Mouse (Mus musculus) ES-E14 (cell line): Measurements from ENCODE around the gene Dstn. TPM values are rescaled to one million over a fixed set of nuclear protein-coding genes. Genes with fewer than 3 reads are reported as not detected.

Source experiments
- DNase-seq: peaks from one replicate; pipeline ENCODE4 v3.0.0-alpha.2; 2013; ENCODE audit warnings: low read depth, low spot score
- H3K27ac ChIP-seq: 2 replicates; pipeline ENCODE4 v1.5.1; 2012; ENCODE audit warnings: low read depth, mild to moderate bottlenecking, low read length, moderate library complexity, mixed read lengths; ENCODE audit not compliant: poor library complexity, insufficient read depth, severe bottlenecking
- H3K36me3 ChIP-seq: 2 replicates; pipeline ENCODE4 v1.6.1; 2012; ENCODE audit warnings: mild to moderate bottlenecking, low read length, moderate library complexity, mixed read lengths; ENCODE audit not compliant: control insufficient read depth, poor library complexity, insufficient read depth, severe bottlenecking
- H3K4me1 ChIP-seq, 2 experiments: fragments of 150-350 bp in 1 of 2; sonication (generic) in 1 of 2; 2 replicates each; pipeline ENCODE4 v1.6.1; 2012; ENCODE audit warnings: low read length in 2 of 2, mild to moderate bottlenecking in 1 of 2, mixed read lengths in 1 of 2; ENCODE audit not compliant: control insufficient read depth in 2 of 2, insufficient read depth in 2 of 2, poor library complexity in 1 of 2
- H3K4me3 ChIP-seq, 2 experiments: fragments of 150-350 bp in 1 of 2; sonication (generic) in 1 of 2; 2 replicates each; pipeline ENCODE4 v1.5.1; 2012; ENCODE audit warnings: low read length in 2 of 2, low read depth in 1 of 2, mild to moderate bottlenecking in 1 of 2, mixed read lengths in 1 of 2; ENCODE audit not compliant: insufficient read depth in 1 of 2, poor library complexity in 1 of 2, severe bottlenecking in 1 of 2
- H3K9ac ChIP-seq: 2 replicates; pipeline ENCODE4 v1.6.1; 2012; ENCODE audit warnings: low read depth, mild to moderate bottlenecking, low read length, mixed read lengths; ENCODE audit not compliant: poor library complexity, insufficient read depth, severe bottlenecking
- H3K9me3 ChIP-seq: fragments of 150-350 bp; sonication (generic); 2 replicates; pipeline ENCODE4 v1.6.1; 2012; ENCODE audit warnings: low read depth, mild to moderate bottlenecking, low read length; ENCODE audit not compliant: control insufficient read depth, insufficient read depth
- CHD2 ChIP-seq: IDR thresholded peaks from 2 replicates; pipeline ENCODE4 v1.6.1; 2014; ENCODE audit warnings: mild to moderate bottlenecking, low read depth, low read length, inconsistent platforms
- HCFC1 ChIP-seq: IDR thresholded peaks from 2 replicates; pipeline ENCODE4 v1.6.1; 2012; ENCODE audit warnings: low read length, inconsistent platforms, borderline replicate concordance; ENCODE audit not compliant: insufficient read depth
- MAFK ChIP-seq: IDR thresholded peaks from 2 replicates; pipeline ENCODE4 v1.6.1; 2014; ENCODE audit warnings: mild to moderate bottlenecking, low read depth, low read length, inconsistent platforms; ENCODE audit not compliant: insufficient read depth
- ZC3H11A ChIP-seq: IDR thresholded peaks from 2 replicates; pipeline ENCODE4 v1.6.1; 2012; ENCODE audit warnings: low read depth, mild to moderate bottlenecking, inconsistent platforms, low read length, borderline replicate concordance
- ZNF384 ChIP-seq: IDR thresholded peaks from 2 replicates; pipeline ENCODE4 v1.6.1; 2012; ENCODE audit warnings: low read depth, low read length, inconsistent platforms
- in situ Hi-C, 2 experiments: fragments of 600-800 bp; cut with MboI; formaldehyde crosslinking; loops; one replicate each; pipeline ENCODE4 v1.15.1; 2025; ENCODE audit warnings: low sequenced_read_pairs in 2 of 2, inconsistent platforms in 1 of 2; ENCODE audit not compliant: unreplicated experiment in 2 of 2
- total RNA-seq: library from RNA; depleted of rRNA; stranded (reverse); fragments of 300-350 nt; gene quantifications from 2 replicates; pipeline ENCODE4 v1.2.3, GENCODE M21; 2012

Dstn gene
- total RNA-seq, 1 experiment, result 391 TPM

- DNase-seq, result no peak
Observed at GRCm38 (mm10) chr2:143975146-143975649, 60.1 kb downstream of the Dstn start.

DNA sequence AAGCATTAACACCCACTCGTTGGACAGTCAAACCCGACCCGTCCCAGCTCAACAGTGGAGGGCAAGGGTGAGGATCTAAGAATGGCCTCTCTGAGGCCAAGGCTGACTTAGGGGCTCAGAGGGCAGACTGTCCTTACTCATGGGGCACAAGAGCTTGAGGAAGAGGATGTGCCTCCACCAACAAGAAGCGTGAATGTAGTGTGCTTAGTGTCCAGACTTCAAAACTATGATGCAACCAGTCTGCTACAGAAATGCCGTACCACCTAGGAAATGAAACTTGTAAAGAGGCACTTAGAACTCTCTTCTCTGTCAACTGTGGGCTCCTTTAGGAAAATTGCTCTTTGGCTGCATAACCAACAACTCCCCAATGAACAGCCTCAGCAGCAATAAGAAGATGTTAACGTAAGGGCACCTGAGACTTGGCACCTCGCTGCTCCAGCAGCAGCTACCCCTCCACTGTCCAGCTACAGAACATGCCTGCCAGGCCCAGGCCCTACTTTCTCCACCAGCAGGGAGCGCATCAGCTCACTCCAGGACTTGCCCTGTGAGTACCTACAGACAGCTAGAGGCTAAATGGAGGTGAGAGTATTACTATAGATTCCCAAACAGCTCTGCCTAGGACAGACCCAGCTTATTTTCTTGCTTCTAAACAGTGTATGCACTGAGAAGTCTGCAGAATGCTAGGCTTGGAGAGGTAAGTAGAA, 63.5 kb downstream of the Dstn start:
- TF ChIP-seq HCFC1 (no peak), MAFK (no peak), CHD2 (no peak), ZC3H11A (no peak), ZNF384 (no peak)
- Histone ChIP-seq H3K4me3 (no peak overlapping the region), H3K36me3 (peaks cover 20% of the 10 kb centered on the region; the same call in 1 of the 2 replicates), H3K27ac (no peak overlapping the region), H3K4me1 (0 out of 4 replicates have a peak, but pooled peaks cover 0 to 1% of the 10 kb centered on the region in 2 experiments), H3K9me3 (no peaks in the 10 kb centered on the region), H3K9ac (no peak overlapping the region)
- in situ Hi-C loops, result no loop called here
- DNase-seq, result no peak

More at GRCm38 (mm10) chr2:143975146-143975649, 60.1 kb downstream of the Dstn start:
- Histone ChIP-seq H3K4me3 (no peak overlapping the region), H3K9me3 (no peaks in the 10 kb centered on the region), H3K9ac (no peak overlapping the region), H3K36me3 (peaks cover 38% of the 10 kb centered on the region), H3K27ac (no peak overlapping the region), H3K4me1 (no peaks in the 10 kb centered on the region)
- TF ChIP-seq MAFK, result no peak
- no peak for TF ChIP-seq ZC3H11A
- no peak for TF ChIP-seq ZNF384
- TF ChIP-seq CHD2, result no peak
- TF ChIP-seq HCFC1, result no peak
- in situ Hi-C loops, result no loop called here

DNA sequence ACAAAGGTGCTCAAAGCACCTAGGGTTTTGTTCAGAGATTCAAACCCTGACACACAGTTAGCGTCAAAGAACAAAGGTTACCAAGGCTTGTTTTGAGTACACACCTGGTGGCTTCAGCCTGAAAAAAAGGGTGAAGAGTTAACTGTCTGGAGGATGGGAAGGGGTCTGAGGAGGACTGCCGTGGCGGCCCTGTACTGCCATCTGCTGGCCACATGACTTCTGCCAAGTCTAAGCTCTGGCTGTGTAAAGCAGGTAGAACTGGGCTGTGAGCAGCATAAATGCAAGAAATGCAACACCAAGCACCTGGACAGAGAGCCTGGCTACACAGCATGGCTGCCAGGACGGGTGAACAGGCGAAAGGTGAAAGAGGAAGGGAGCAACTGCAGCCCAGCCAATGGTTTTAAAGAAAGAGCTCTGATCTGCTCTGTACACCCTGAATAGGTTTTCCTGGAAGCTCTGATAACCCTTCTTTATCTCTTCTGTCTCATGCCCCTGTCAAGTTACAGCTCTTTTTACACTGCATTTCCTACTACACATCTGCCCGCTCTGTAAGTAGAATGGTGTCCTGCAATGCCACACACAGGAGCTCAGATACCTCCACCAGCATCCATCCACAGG, 65.8 kb downstream of the Dstn start:
- peak; percentile 49 for DNase-seq
- no peak overlapping the region for H3K9ac ChIP-seq
- no peak overlapping the region for H3K4me3 ChIP-seq
- no peaks in the 10 kb centered on the region for H3K9me3 ChIP-seq
- peaks cover 12% of the 10 kb centered on the region; the same call in 1 of the 2 replicates for H3K36me3 ChIP-seq
- H3K4me1 ChIP-seq, result 0 out of 4 replicates have a peak, but pooled peaks cover 0 to 2% of the 10 kb centered on the region in 2 experiments
- in situ Hi-C loops, result no loop called here
- no peak overlapping the region for H3K27ac ChIP-seq
- TF ChIP-seq HCFC1 (no peak), ZC3H11A (peak; percentile 59; the same call in 1 of the 2 replicates), MAFK (no peak), ZNF384 (no peak), CHD2 (no peak)

GRCm38 (mm10) chr2:143982152-143982551, 67.0 kb downstream of the Dstn start:
- no peak overlapping the region for H3K4me3 ChIP-seq
- no peak overlapping the region for H3K27ac ChIP-seq
- TF ChIP-seq ZC3H11A, result no peak
- no peak for TF ChIP-seq CHD2
- no peak for TF ChIP-seq HCFC1
- TF ChIP-seq ZNF384, result no peak
- TF ChIP-seq MAFK, result no peak
- DNase-seq, result no peak
- 0 out of 4 replicates have a peak, but pooled peaks cover 0 to 2% of the 10 kb centered on the region in 2 experiments for H3K4me1 ChIP-seq
- H3K36me3 ChIP-seq, result peaks cover 14% of the 10 kb centered on the region; the same call in 1 of the 2 replicates
- in situ Hi-C loops, result no loop called here
- no peaks in the 10 kb centered on the region for H3K9me3 ChIP-seq
- H3K9ac ChIP-seq, result no peak overlapping the region
